Mouse (Mus musculus): Measurements from ENCODE around the gene Rnf157.

GRCm38 (mm10) chr11:116422562-116422961 is 9.7 kb upstream of the Rnf157 start:
- TF ChIP-seq POLR2A (IDR thresholded peaks at IDR 0.05; ENCODE audit: extremely low read depth, insufficient read depth, low read length) (no peak), CTCF (IDR thresholded peaks at IDR 0.05; ENCODE audit: extremely low read depth, insufficient read depth, low read length) (no peak)

Data from cortical plate, adult 2 months (tissue).